Mouse (Mus musculus) neural tube, embryonic 15.5 days (tissue): ENCODE measurements around the gene Fam120c. TPM values are rescaled to one million over a fixed set of nuclear protein-coding genes. Genes with fewer than 3 reads are reported as not detected.

Experiments
- ATAC-seq: fragments of 200-750 bp; cut with Nextera tagmentation; 2 replicates; pipeline ENCODE4 v1.8.0; 2017; ENCODE audit warnings: mild to moderate bottlenecking, moderate TSS enrichment, moderate library complexity; ENCODE audit not compliant: low FRiP score
- H3K27ac ChIP-seq: fragments of 300-500 bp; sonication (generic); replicated peaks from 2 replicates; pipeline ENCODE4 v1.5.1; 2015; ENCODE audit warnings: mild to moderate bottlenecking, inconsistent platforms
- H3K27me3 ChIP-seq: fragments of 300-500 bp; sonication (generic); replicated peaks from 2 replicates; pipeline ENCODE4 v1.6.1; 2015; ENCODE audit warnings: inconsistent platforms
- H3K36me3 ChIP-seq: fragments of 300-500 bp; sonication (generic); 2 replicates; pipeline ENCODE4 v1.6.1; 2015; ENCODE audit warnings: inconsistent platforms
- H3K4me1 ChIP-seq: fragments of 300-500 bp; sonication (generic); 2 replicates; pipeline ENCODE4 v1.6.1; 2015; ENCODE audit warnings: inconsistent platforms
- H3K4me2 ChIP-seq: fragments of 300-500 bp; sonication (generic); 2 replicates; pipeline ENCODE4 v1.6.1; 2015; ENCODE audit warnings: inconsistent platforms, mild to moderate bottlenecking, moderate library complexity
- H3K4me3 ChIP-seq: fragments of 300-500 bp; sonication (generic); replicated peaks from 2 replicates; pipeline ENCODE4 v1.5.1; 2015; ENCODE audit warnings: mild to moderate bottlenecking, inconsistent platforms
- H3K9ac ChIP-seq: fragments of 300-500 bp; sonication (generic); replicated peaks from 2 replicates; pipeline ENCODE4 v1.6.1; 2015; ENCODE audit warnings: mild to moderate bottlenecking, inconsistent platforms
- H3K9me3 ChIP-seq: fragments of 300-500 bp; sonication (generic); replicated peaks from 2 replicates; pipeline ENCODE4 v1.6.1; 2016; ENCODE audit warnings: inconsistent platforms
- WGBS: fragments of 180-500 bp; shearing (Covaris S2); methylation state at CpG from one replicate; pipeline ENCODE4 v1.1.7; 2015; ENCODE audit warnings: mixed read lengths; 5-methylcytosine and 5-hydroxymethylcytosine counted together
- polyA plus RNA-seq: library from polyadenylated mRNA; unstranded; fragments of >200 nt; fragmentation: Nextera tagmentation; extraction: Ambion mirVana; gene quantifications from 2 replicates; pipeline ENCODE4 v1.2.1, GENCODE M21; 2015

The Fam120c gene
- 7.0 and 7.7 TPM in 2 replicates for polyA plus RNA-seq

- peak within 1 kb of the TSS; percentile 61 for H3K4me2 ChIP-seq
- H3K4me3 ChIP-seq = peak within 1 kb of the TSS; percentile 65
- H3K27ac ChIP-seq = peak within 1 kb of the TSS; percentile 92
- H3K4me1 ChIP-seq = peaks cover 14% of the 10 kb centered on the region
- no peaks in the 10 kb centered on the region for H3K9me3 ChIP-seq
- no peaks in the 10 kb centered on the region for H3K36me3 ChIP-seq
- H3K27me3 ChIP-seq = peaks cover 12% of the 10 kb centered on the region
- peak; percentile 94 for ATAC-seq
- peak within 1 kb of the TSS; percentile 62 for H3K9ac ChIP-seq
- 17% methylated on average over 41 of the region's 56 CpGs for WGBS
These were observed at the start of gene Fam120c for GRCm38 (mm10) chrX:151343761-151344500. Fam120c (plus strand) TSS chrX:151344175.

- ATAC-seq = no peak
- no peaks in the 10 kb centered on the region for H3K27me3 ChIP-seq
- no peaks in the 10 kb centered on the region for H3K9me3 ChIP-seq
- no peak overlapping the region for H3K4me2 ChIP-seq
- H3K4me3 ChIP-seq = no peak overlapping the region
- peaks cover 4% of the 10 kb centered on the region; the same call in 1 of the 2 replicates for H3K36me3 ChIP-seq
- no peak overlapping the region for H3K27ac ChIP-seq
- no peaks in the 10 kb centered on the region for H3K4me1 ChIP-seq
- H3K9ac ChIP-seq = no peak overlapping the region
These were observed 45.6 kb upstream of the Fam120c start for GRCm38 (mm10) chrX:151298329-151298728.

GRCm38 (mm10) chrX:151313732-151314131 lies 30.2 kb upstream of the Fam120c start:
- no peak overlapping the region for H3K4me2 ChIP-seq
- ATAC-seq = no peak
- no peak overlapping the region for H3K27ac ChIP-seq
- no peak overlapping the region for H3K4me3 ChIP-seq
- H3K36me3 ChIP-seq = no peaks in the 10 kb centered on the region
- H3K9ac ChIP-seq = no peak overlapping the region
- WGBS = 86% methylated on average over 4 of the region's 4 CpGs
- H3K9me3 ChIP-seq = no peaks in the 10 kb centered on the region
- no peaks in the 10 kb centered on the region for H3K4me1 ChIP-seq
- 0 out of 2 replicates have a peak, but pooled peaks cover 2% of the 10 kb centered on the region for H3K27me3 ChIP-seq

GRCm38 (mm10) chrX:151333615-151334014 lies 10.4 kb upstream of the Fam120c start:
- no peak for ATAC-seq
- Histone ChIP-seq H3K4me2 (no peak overlapping the region), H3K4me3 (no peak overlapping the region), H3K27ac (no peak overlapping the region), H3K9me3 (no peaks in the 10 kb centered on the region), H3K4me1 (no peaks in the 10 kb centered on the region), H3K27me3 (0 out of 2 replicates have a peak, but pooled peaks cover 7% of the 10 kb centered on the region), H3K36me3 (no peaks in the 10 kb centered on the region), H3K9ac (no peak overlapping the region)
- WGBS = 81% methylated on average over 2 of the region's 2 CpGs

GRCm38 (mm10) chrX:151337804-151338203 lies 6.2 kb upstream of the Fam120c start:
- no peak overlapping the region for H3K4me3 ChIP-seq
- 84% methylated on average over 4 of the region's 4 CpGs for WGBS
- H3K4me2 ChIP-seq = no peak overlapping the region
- H3K9ac ChIP-seq = no peak overlapping the region
- peaks cover 16% of the 10 kb centered on the region; the same call in 1 of the 2 replicates for H3K27me3 ChIP-seq
- H3K4me1 ChIP-seq = no peaks in the 10 kb centered on the region
- H3K9me3 ChIP-seq = no peaks in the 10 kb centered on the region
- ATAC-seq = no peak
- H3K36me3 ChIP-seq = no peaks in the 10 kb centered on the region
- H3K27ac ChIP-seq = no peak overlapping the region

GRCm38 (mm10) chrX:151344501-151344984 lies 568 bp downstream of the Fam120c start:
- Histone ChIP-seq H3K4me3 (peak overlapping the region; percentile 65), H3K9ac (peak overlapping the region; percentile 62)
- 32% methylated on average over 31 of the region's 33 CpGs for WGBS

GRCm38 (mm10) chrX:151345333-151346125 lies 1.6 kb downstream of the Fam120c start:
- ATAC-seq = no peak
- Histone ChIP-seq H3K4me1 (peaks cover 14% of the 10 kb centered on the region), H3K9me3 (no peaks in the 10 kb centered on the region), H3K9ac (peak overlapping the region; percentile 62; the same call in 1 of the 2 replicates), H3K4me2 (peak overlapping the region; percentile 61), H3K4me3 (peak overlapping the region; percentile 65), H3K36me3 (no peaks in the 10 kb centered on the region), H3K27me3 (peaks cover 12% of the 10 kb centered on the region), H3K27ac (peak overlapping the region; percentile 18; the same call in 1 of the 2 replicates)
- 31% methylated on average over 11 of the region's 11 CpGs for WGBS

More at GRCm38 (mm10) chrX:151344501-151344984, 568 bp downstream of the Fam120c start:
- H3K36me3 ChIP-seq = no peaks in the 10 kb centered on the region
- peak; percentile 78 for ATAC-seq
- H3K4me1 ChIP-seq = peaks cover 14% of the 10 kb centered on the region
- peak overlapping the region; percentile 92 for H3K27ac ChIP-seq
- peak overlapping the region; percentile 61 for H3K4me2 ChIP-seq
- H3K27me3 ChIP-seq = peaks cover 12% of the 10 kb centered on the region
- no peaks in the 10 kb centered on the region for H3K9me3 ChIP-seq

- no peak overlapping the region for H3K9ac ChIP-seq
- no peak overlapping the region for H3K27ac ChIP-seq
- peak overlapping the region; percentile 61; the same call in 1 of the 2 replicates for H3K4me2 ChIP-seq
- no peak overlapping the region for H3K4me3 ChIP-seq
- no peak for ATAC-seq
- peaks cover 4% of the 10 kb centered on the region; the same call in 1 of the 2 replicates for H3K27me3 ChIP-seq
- no peaks in the 10 kb centered on the region for H3K9me3 ChIP-seq
- no peaks in the 10 kb centered on the region for H3K36me3 ChIP-seq
- H3K4me1 ChIP-seq = peaks cover 14% of the 10 kb centered on the region
These were observed 3.3 kb downstream of the Fam120c start for GRCm38 (mm10) chrX:151347278-151347677.

GRCm38 (mm10) chrX:151349322-151349721 lies 5.3 kb downstream of the Fam120c start:
- WGBS = 81% methylated on average over 5 of the region's 5 CpGs
- no peak for ATAC-seq
- H3K4me2 ChIP-seq = no peak overlapping the region

GRCm38 (mm10) chrX:151418801-151419200 lies 74.8 kb downstream of the Fam120c start:
- WGBS = 93% methylated on average over 10 of the region's 10 CpGs
- Histone ChIP-seq H3K9ac (no peak overlapping the region), H3K4me2 (no peak overlapping the region), H3K36me3 (no peaks in the 10 kb centered on the region), H3K27me3 (no peaks in the 10 kb centered on the region; the same call in 1 of the 2 replicates), H3K4me3 (no peak overlapping the region), H3K9me3 (no peaks in the 10 kb centered on the region), H3K27ac (no peak overlapping the region), H3K4me1 (no peaks in the 10 kb centered on the region)
- ATAC-seq = no peak

More at GRCm38 (mm10) chrX:151349322-151349721, 5.3 kb downstream of the Fam120c start:
- Histone ChIP-seq H3K4me1 (peaks cover 14% of the 10 kb centered on the region), H3K4me3 (no peak overlapping the region), H3K27me3 (peaks cover 4% of the 10 kb centered on the region; the same call in 1 of the 2 replicates), H3K9me3 (no peaks in the 10 kb centered on the region), H3K9ac (no peak overlapping the region), H3K27ac (no peak overlapping the region), H3K36me3 (no peaks in the 10 kb centered on the region)

- no peak for ATAC-seq
- no peak overlapping the region for H3K4me2 ChIP-seq
- H3K36me3 ChIP-seq = no peaks in the 10 kb centered on the region
- H3K9me3 ChIP-seq = no peaks in the 10 kb centered on the region
- no peaks in the 10 kb centered on the region; the same call in 1 of the 2 replicates for H3K27me3 ChIP-seq
- 95% methylated on average over 1 of the region's 1 CpGs for WGBS
- no peak overlapping the region for H3K27ac ChIP-seq
- H3K4me3 ChIP-seq = no peak overlapping the region
- H3K9ac ChIP-seq = no peak overlapping the region
- H3K4me1 ChIP-seq = no peaks in the 10 kb centered on the region
These were observed 76.8 kb downstream of the Fam120c start for GRCm38 (mm10) chrX:151420791-151421190.
